ENCODE assay signal across 9 mouse cellular contexts in the genomic region with DNA sequence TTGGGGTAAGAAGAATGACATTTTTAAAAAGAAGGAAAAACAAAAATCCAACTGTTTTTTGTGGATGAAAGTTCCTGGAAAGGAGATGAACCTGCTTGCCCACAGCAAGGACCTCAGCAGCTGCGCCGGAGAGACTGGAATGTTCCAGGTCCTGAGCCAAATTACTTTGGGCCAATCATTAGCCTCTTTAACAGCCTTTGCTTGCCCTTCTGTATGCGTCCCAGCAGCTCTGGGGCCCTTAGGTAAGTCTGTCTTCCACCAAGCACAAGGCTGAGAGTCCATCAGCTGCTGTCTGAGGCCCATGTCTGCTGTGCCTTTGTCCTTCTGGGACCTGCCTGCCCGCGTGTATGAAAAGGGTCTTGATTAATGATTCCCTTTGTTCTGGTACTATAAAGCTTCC.
DNase-seq lines count a peak whose midpoint lies in the region; ATAC-seq and TF ChIP-seq lines count a peak whose summit lies in the region.
"Had no signal": no experiment of that assay in that cellular context is flagged by ENCODE, and none has a peak within 500 bp of the region (broad histone marks: within the 10 kb centered on the region; RNA-seq: fewer than 3 reads in every experiment).

No protein-coding gene starts in this region.

- ATAC-seq in forebrain, embryonic 14.5 days = peak; percentile 40; the same call in 1 of the 2 replicates
- no peak for ATAC-seq in forebrain, embryonic 13.5 days
- ATAC-seq in hindbrain, postnatal 0 days = peak; percentile 75; the same call in 1 of the 2 replicates
- ATAC-seq in lung, embryonic 16.5 days (ENCODE audit: low read depth) = peak; percentile 52

- no peaks in the 10 kb centered on the region for H3K9me3 ChIP-seq in forebrain, embryonic 14.5 days (replicated peaks; ENCODE audit: control insufficient read depth, low read length)
- H3K9me3 ChIP-seq in forebrain, embryonic 13.5 days (replicated peaks) = no peaks in the 10 kb centered on the region
- 0 out of 2 replicates have a peak, but pooled peaks cover 4% of the 10 kb centered on the region for H3K9me3 ChIP-seq in hindbrain, postnatal 0 days (ENCODE audit: low read length)
- H3K9me3 ChIP-seq in lung, embryonic 16.5 days (ENCODE audit: control insufficient read depth, low read length) = no peaks in the 10 kb centered on the region
- H3K9me3 ChIP-seq: liver, embryonic 13.5 days had no signal

- no peaks in the 10 kb centered on the region for H3K27me3 ChIP-seq in forebrain, embryonic 14.5 days (replicated peaks; ENCODE audit: control insufficient read depth, insufficient read depth, low read length)
- H3K27me3 ChIP-seq in forebrain, embryonic 13.5 days = 0 out of 2 replicates have a peak, but pooled peaks cover 2% of the 10 kb centered on the region
- H3K27me3 ChIP-seq in hindbrain, postnatal 0 days (ENCODE audit: insufficient read depth, low read length) = no peaks in the 10 kb centered on the region
- no peaks in the 10 kb centered on the region for H3K27me3 ChIP-seq in lung, embryonic 16.5 days (ENCODE audit: control insufficient read depth, insufficient read depth, low read depth, low read length)
- H3K27me3 ChIP-seq: liver, embryonic 13.5 days had no signal

- 24% methylated on average over 5 of the region's 5 CpGs for WGBS in forebrain, embryonic 14.5 days
- WGBS in forebrain, embryonic 13.5 days = 30% methylated on average over 5 of the region's 5 CpGs
- 37% methylated on average over 5 of the region's 5 CpGs for WGBS in hindbrain, postnatal 0 days
- 20% methylated on average over 5 of the region's 5 CpGs for WGBS in lung, embryonic 16.5 days

- H3K9ac ChIP-seq in forebrain, embryonic 14.5 days (ENCODE audit: low read length) = no peak overlapping the region
- no peak overlapping the region for H3K9ac ChIP-seq in forebrain, embryonic 13.5 days
- no peak overlapping the region for H3K9ac ChIP-seq in hindbrain, postnatal 0 days (replicated peaks; ENCODE audit: low read length)
- H3K9ac ChIP-seq in lung, embryonic 16.5 days (ENCODE audit: low read length) = no peak overlapping the region

- no peak overlapping the region for H3K4me3 ChIP-seq in forebrain, embryonic 14.5 days (ENCODE audit: low read depth, low read length)
- no peak overlapping the region for H3K4me3 ChIP-seq in forebrain, embryonic 13.5 days
- H3K4me3 ChIP-seq in gastrocnemius, adult 2 months = peak overlapping the region; percentile 36; the same call in 1 of the 2 replicates
- H3K4me3 ChIP-seq in hindbrain, postnatal 0 days (ENCODE audit: low read length) = no peak overlapping the region
- H3K4me3 ChIP-seq in lung, embryonic 16.5 days (ENCODE audit: low read length) = no peak overlapping the region
- H3K4me3 ChIP-seq: liver, embryonic 13.5 days had no signal

- H3K4me2 ChIP-seq in forebrain, embryonic 14.5 days (ENCODE audit: low read length) = no peak overlapping the region
- no peak overlapping the region for H3K4me2 ChIP-seq in forebrain, embryonic 13.5 days
- H3K4me2 ChIP-seq in hindbrain, postnatal 0 days (ENCODE audit: low read depth, low read length) = no peak overlapping the region
- H3K4me2 ChIP-seq in lung, embryonic 16.5 days (ENCODE audit: low read depth, low read length) = peak overlapping the region; percentile 31; the same call in 1 of the 2 replicates
- H3K4me2 ChIP-seq: liver, embryonic 13.5 days had no signal

- peaks cover 4% of the 10 kb centered on the region; the same call in 1 of the 2 replicates for H3K4me1 ChIP-seq in forebrain, embryonic 14.5 days (ENCODE audit: control insufficient read depth, insufficient read depth, low read length)
- H3K4me1 ChIP-seq in forebrain, embryonic 13.5 days = peaks cover 12% of the 10 kb centered on the region
- no peaks in the 10 kb centered on the region for H3K4me1 ChIP-seq in hindbrain, postnatal 0 days (ENCODE audit: insufficient read depth, low read length)
- peaks cover 26% of the 10 kb centered on the region for H3K4me1 ChIP-seq in lung, embryonic 16.5 days (replicated peaks; ENCODE audit: control insufficient read depth, insufficient read depth, low read length)

- no peak overlapping the region for H3K27ac ChIP-seq in forebrain, embryonic 14.5 days (ENCODE audit: low read depth, low read length)
- no peak overlapping the region for H3K27ac ChIP-seq in forebrain, embryonic 13.5 days
- H3K27ac ChIP-seq in gastrocnemius, adult 2 months = peak overlapping the region; percentile 83
- H3K27ac ChIP-seq in hindbrain, postnatal 0 days = 0 out of 2 replicates have a peak overlapping the region, but pooled peaks have one; percentile 13
- peak overlapping the region; percentile 91 for H3K27ac ChIP-seq in lung, embryonic 16.5 days (ENCODE audit: low read length)
- H3K27ac ChIP-seq: liver, embryonic 13.5 days had no signal

- intact Hi-C loops in gastrocnemius, adult 2 months (cut with DNase I) = loop anchor here (5.0 kb wide), 3 partner anchors 98 to 183 kb away; no protein-coding TSS in a partner anchor

- H3K36me3 ChIP-seq in forebrain, embryonic 14.5 days (ENCODE audit: control insufficient read depth, insufficient read depth, low read length) = no peaks in the 10 kb centered on the region
- no peaks in the 10 kb centered on the region for H3K36me3 ChIP-seq in forebrain, embryonic 13.5 days (ENCODE audit: poor library complexity, severe bottlenecking)
- H3K36me3 ChIP-seq in hindbrain, postnatal 0 days (ENCODE audit: insufficient read depth, low read length) = no peaks in the 10 kb centered on the region
- no peaks in the 10 kb centered on the region for H3K36me3 ChIP-seq in lung, embryonic 16.5 days (ENCODE audit: control insufficient read depth, insufficient read depth, low read length)
- H3K36me3 ChIP-seq: liver, embryonic 13.5 days had no signal

- DNase-seq in forebrain, embryonic 14.5 days (ENCODE audit: low spot score) = peak; percentile 14
- peak; percentile 68 for DNase-seq in gastrocnemius, adult 2 months
- peak; percentile 37 for DNase-seq in hindbrain, postnatal 0 days (ENCODE audit: low spot score)
- DNase-seq in natural killer cell, adult 2 months (ENCODE audit: low spot score in 2 of 2) = no peak
- DNase-seq in adrenal gland, postnatal 14 days = no peak
- no peak for DNase-seq in adrenal gland, adult 2 months
- DNase-seq: liver, embryonic 13.5 days had no signal

- TF ChIP-seq CTCF in gastrocnemius, adult 2 months (IDR thresholded peaks at IDR 0.05) = no peak
- no peak for TF ChIP-seq CTCF in hindbrain, postnatal 0 days (IDR thresholded peaks at IDR 0.05; ENCODE audit: low read depth)

Comparison
In these comparisons a context has a peak if more than half of its experiments do, and no peak if none do; other contexts are left out.
1. DNase-seq: peak in forebrain, embryonic 14.5 days (single experiment), gastrocnemius, adult 2 months (single experiment) and hindbrain, postnatal 0 days (single experiment); none in natural killer cell, adult 2 months (0 of 2), adrenal gland, postnatal 14 days (single experiment) and adrenal gland, adult 2 months (single experiment).
2. H3K27ac ChIP-seq: peak in gastrocnemius, adult 2 months (single experiment), hindbrain, postnatal 0 days (single experiment) and lung, embryonic 16.5 days (single experiment); none in forebrain, embryonic 14.5 days (single experiment) and forebrain, embryonic 13.5 days (single experiment).